Mouse (Mus musculus) small intestine, adult 2 months (tissue): ENCODE data around the gene Pde4b. TPM values are rescaled to one million over a fixed set of nuclear protein-coding genes. Genes with fewer than 3 reads are reported as not detected.

Experiments used
- H3K27ac ChIP-seq: fragments of 200-500 bp; 2 replicates; pipeline ENCODE4 v1.5.1; 2012; ENCODE audit warnings: low read depth, low read length, control low read depth, inconsistent platforms; ENCODE audit not compliant: insufficient read depth
- H3K27me3 ChIP-seq: fragments of 200-500 bp; 2 replicates; pipeline ENCODE4 v1.6.1; 2012; ENCODE audit warnings: mild to moderate bottlenecking, moderate library complexity, low read length, inconsistent platforms; ENCODE audit not compliant: control insufficient read depth, insufficient read depth
- H3K36me3 ChIP-seq: fragments of 200-500 bp; 2 replicates; pipeline ENCODE4 v1.6.1; 2012; ENCODE audit warnings: mild to moderate bottlenecking, low read length, control low read depth, inconsistent platforms; ENCODE audit not compliant: control insufficient read depth, insufficient read depth
- H3K4me1 ChIP-seq: fragments of 200-500 bp; 2 replicates; pipeline ENCODE4 v1.6.1; 2012; ENCODE audit warnings: low read length, inconsistent platforms, mixed read lengths; ENCODE audit not compliant: control insufficient read depth, insufficient read depth, insufficient read length
- H3K4me3 ChIP-seq: fragments of 200-500 bp; 2 replicates; pipeline ENCODE4 v1.5.1; 2012; ENCODE audit warnings: low read depth, mild to moderate bottlenecking, control low read depth, inconsistent platforms, low read length, moderate library complexity
- CTCF ChIP-seq: fragments of 200-500 bp; IDR thresholded peaks from 2 replicates; pipeline ENCODE4 v1.5.1; 2012; ENCODE audit warnings: low read depth, mild to moderate bottlenecking, control low read depth, inconsistent platforms, low read length, moderate library complexity, mixed read lengths; ENCODE audit not compliant: insufficient replicate concordance, insufficient read length; ENCODE audit errors: extremely low read depth
- POLR2A ChIP-seq: fragments of 200-500 bp; IDR thresholded peaks from 2 replicates; pipeline ENCODE4 v1.6.1; 2012; ENCODE audit warnings: low read depth, mild to moderate bottlenecking, control low read depth, inconsistent platforms, low read length, moderate library complexity
- WGBS: fragments of 180-500 bp; shearing (Covaris S2); methylation state at CpG from one replicate; pipeline ENCODE4 v1.1.7; 2018; 5-methylcytosine and 5-hydroxymethylcytosine counted together
- polyA plus RNA-seq: library from polyadenylated mRNA; depleted of rRNA; stranded (reverse); fragments of >200 nt; gene quantifications from 2 replicates; pipeline ENCODE4 v1.2.3, GENCODE M21; 2012

The Pde4b gene
- polyA plus RNA-seq, 1 experiment, result 2.5 TPM

DNA sequence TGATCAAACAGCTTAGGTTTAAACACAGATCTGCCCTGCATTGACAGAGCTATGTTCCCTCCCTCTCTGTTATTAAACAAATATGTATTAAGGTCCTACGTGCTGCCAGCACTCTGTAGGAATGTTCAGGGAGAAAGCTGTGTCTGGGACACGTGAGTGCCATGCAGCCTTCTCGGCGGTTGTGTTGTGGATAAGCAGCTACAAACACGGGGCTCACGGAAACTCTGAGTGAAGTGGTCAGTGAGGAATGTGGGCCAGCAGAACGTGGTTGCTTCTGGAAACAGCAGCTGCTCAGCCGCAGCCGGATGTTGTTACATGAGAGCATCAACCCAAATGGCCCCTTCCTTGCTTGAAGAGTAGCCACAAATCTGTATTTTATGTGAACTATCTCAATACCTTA lies 547.9 kb downstream of the Pde4b start:
- WGBS, result 18% methylated on average over 9 of the region's 9 CpGs
- TF ChIP-seq CTCF, result no peak
- 0 out of 2 replicates have a peak overlapping the region, but pooled peaks have one; percentile 9 for H3K27ac ChIP-seq

DNA sequence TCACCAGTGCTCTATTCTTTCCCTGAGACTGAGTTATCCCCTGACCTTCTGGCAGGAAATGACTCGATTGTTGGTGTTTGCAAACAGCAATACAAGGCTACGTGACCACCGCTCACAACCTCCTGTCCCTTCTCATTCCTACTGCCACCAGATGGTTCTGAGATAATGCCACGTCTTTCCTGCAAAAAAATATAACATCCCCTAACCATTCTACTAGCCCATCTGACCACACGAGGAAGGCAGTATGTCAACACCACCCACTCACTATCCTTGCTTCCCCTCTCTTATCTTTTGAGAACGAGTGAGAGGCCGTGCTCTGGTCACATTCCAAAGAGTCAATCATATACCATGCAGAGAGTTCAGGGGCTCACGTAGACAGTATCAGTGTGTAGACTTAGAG lies 548.6 kb downstream of the Pde4b start:
- H3K27me3 ChIP-seq, result no peaks in the 10 kb centered on the region
- 29% methylated on average over 8 of the region's 8 CpGs for WGBS
- peak overlapping the region; percentile 9; the same call in 1 of the 2 replicates for H3K27ac ChIP-seq
- H3K4me3 ChIP-seq, result no peak overlapping the region
- H3K4me1 ChIP-seq, result 0 out of 2 replicates have a peak, but pooled peaks cover 2% of the 10 kb centered on the region
- H3K36me3 ChIP-seq, result no peaks in the 10 kb centered on the region
- no peak for TF ChIP-seq POLR2A
- no peak for TF ChIP-seq CTCF

More for the DNA sequence above, 547.9 kb downstream of the Pde4b start:
- Histone ChIP-seq H3K4me3 (no peak overlapping the region), H3K4me1 (0 out of 2 replicates have a peak, but pooled peaks cover 2% of the 10 kb centered on the region), H3K36me3 (no peaks in the 10 kb centered on the region), H3K27me3 (no peaks in the 10 kb centered on the region)

DNA sequence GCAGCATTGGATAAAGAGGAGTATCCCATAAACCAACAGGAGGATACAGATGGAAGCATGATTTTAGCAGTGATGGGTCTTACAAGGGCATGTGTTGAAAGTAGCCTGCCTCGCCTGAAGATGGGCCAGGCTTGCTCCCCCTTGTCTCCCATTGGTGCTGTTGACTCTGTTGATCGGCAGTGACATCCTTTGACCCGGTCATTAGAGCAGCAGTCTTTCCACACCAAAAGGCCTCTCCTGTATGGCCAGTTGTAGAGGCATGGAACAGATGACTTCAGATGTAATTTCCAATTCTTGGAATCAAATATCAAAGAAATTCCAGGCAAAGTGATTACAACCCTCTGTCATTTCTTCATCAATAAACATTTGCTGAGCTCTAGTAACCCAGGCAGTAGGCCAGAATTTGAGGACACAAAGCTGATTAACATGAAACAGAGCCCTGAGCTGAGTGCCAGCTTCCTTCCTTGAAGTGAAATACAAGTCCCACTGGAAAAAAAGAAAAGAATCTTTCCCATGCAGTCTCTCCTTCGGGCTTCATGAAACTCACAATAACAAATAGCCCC lies 550.1 kb downstream of the Pde4b start:
- 70% methylated on average over 4 of the region's 4 CpGs for WGBS
- Histone ChIP-seq H3K4me1 (0 out of 2 replicates have a peak, but pooled peaks cover 2% of the 10 kb centered on the region), H3K27ac (no peak overlapping the region), H3K27me3 (no peaks in the 10 kb centered on the region), H3K36me3 (no peaks in the 10 kb centered on the region), H3K4me3 (no peak overlapping the region)
- TF ChIP-seq POLR2A (no peak), CTCF (no peak)

DNA sequence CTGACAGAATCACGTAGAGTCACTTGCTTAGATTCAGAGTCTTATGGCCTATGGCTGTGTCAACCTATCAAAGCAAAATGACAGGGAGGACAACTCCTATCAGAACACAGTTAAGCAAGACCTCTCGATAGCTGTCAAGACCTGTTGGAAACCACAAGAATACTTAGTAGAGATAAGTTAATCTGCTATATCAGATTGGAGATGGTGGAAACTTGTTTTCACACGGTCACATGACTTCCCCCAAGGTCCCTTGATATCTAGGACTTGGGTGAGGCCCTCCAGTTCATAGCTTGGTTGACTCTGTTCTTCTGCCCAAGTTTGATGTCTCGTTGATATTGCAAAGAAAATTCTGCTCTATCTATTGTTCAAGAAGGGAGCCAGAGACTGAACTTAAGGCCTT lies 553.6 kb downstream of the Pde4b start:
- Histone ChIP-seq H3K27me3 (no peaks in the 10 kb centered on the region), H3K4me1 (0 out of 2 replicates have a peak, but pooled peaks cover 1% of the 10 kb centered on the region), H3K4me3 (no peak overlapping the region), H3K27ac (no peak overlapping the region), H3K36me3 (no peaks in the 10 kb centered on the region)
- WGBS, result 57% methylated on average over 4 of the region's 4 CpGs
- TF ChIP-seq CTCF (no peak), POLR2A (no peak)

DNA sequence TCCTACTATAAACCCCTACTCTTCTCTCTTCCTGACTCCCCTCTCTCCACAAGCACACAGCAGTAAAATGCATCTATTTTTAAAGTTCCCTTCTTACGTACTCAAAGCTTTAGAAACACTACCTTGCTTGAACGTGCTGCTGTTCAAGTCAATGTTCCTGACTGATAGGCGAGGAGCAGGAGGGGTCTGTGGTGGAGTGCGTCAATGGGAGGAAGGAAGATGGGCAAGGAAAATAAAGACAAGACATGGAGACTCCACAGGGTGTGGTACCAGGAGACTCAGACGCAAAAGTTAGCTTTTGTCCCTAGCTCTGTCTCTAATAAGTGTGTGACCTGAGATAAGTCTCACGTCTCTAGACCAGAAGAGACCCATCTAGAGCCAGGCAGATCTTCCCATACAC lies 556.7 kb downstream of the Pde4b start:
- Histone ChIP-seq H3K4me1 (no peaks in the 10 kb centered on the region), H3K27ac (no peak overlapping the region), H3K4me3 (no peak overlapping the region), H3K27me3 (no peaks in the 10 kb centered on the region), H3K36me3 (no peaks in the 10 kb centered on the region)
- WGBS, result 78% methylated on average over 6 of the region's 6 CpGs
- no peak for TF ChIP-seq CTCF
- no peak for TF ChIP-seq POLR2A

DNA sequence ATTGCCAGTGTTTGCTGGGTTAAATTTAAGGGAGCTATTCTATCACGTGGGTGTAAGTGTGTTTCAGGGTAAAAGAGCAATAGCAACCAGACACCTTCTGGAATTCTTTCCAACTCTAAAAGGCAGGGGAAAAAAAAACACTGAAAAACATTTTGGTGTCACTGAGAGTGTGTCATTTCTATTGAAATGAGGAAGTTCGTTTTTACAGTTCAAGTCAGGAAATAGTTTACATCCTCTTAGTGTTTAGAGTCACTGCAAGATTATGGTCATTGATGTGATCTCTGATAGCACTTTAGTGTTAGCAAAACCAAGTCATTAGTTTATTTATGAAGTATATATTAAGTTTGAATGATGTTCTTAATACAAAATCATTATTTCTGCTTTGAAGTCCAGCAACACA lies 559.7 kb downstream of the Pde4b start:
- H3K4me3 ChIP-seq, result no peak overlapping the region
- no peak for TF ChIP-seq CTCF
- no peak for TF ChIP-seq POLR2A
- no peaks in the 10 kb centered on the region for H3K27me3 ChIP-seq
- no peaks in the 10 kb centered on the region for H3K4me1 ChIP-seq
- 11% methylated on average over 2 of the region's 2 CpGs for WGBS
- H3K27ac ChIP-seq, result no peak overlapping the region
- H3K36me3 ChIP-seq, result no peaks in the 10 kb centered on the region

DNA sequence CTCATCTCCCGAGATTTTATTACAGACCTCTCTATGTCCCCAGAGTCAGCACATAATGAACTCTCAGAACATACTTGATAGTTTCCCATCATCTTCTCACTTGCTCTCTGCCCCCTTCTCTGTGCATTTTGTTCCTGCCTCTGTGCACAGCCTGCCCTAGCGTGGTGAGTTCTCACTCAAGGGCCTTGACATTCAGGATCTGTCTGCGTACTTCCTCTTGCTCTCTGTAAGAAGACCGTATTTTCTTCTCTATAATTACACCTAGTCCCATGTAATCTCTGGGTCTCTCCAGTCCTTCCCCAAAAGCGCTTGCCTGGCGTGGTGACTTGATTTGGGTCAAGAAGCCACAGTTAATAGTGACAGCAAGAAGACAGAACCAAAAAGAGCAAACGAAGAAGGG lies 568.0 kb downstream of the Pde4b start:
- TF ChIP-seq CTCF, result no peak
- no peak for TF ChIP-seq POLR2A
- Histone ChIP-seq H3K4me3 (no peak overlapping the region), H3K27ac (no peak overlapping the region), H3K36me3 (no peaks in the 10 kb centered on the region), H3K27me3 (no peaks in the 10 kb centered on the region), H3K4me1 (no peaks in the 10 kb centered on the region)
- 78% methylated on average over 7 of the region's 7 CpGs for WGBS
